Mouse (Mus musculus): ENCODE data around the gene Rfx5. TPM values are rescaled to one million over a fixed set of nuclear protein-coding genes. Genes with fewer than 3 reads are reported as not detected.
"Not testable (repeated sequence)": the region's sequence is repeated elsewhere in the genome, so short reads cannot be mapped to it uniquely, and the experiment has no call there.

The Rfx5 gene
- total RNA-seq, 4 experiments from 2014 or later = 21.9 to 28.9 (median 24.6) TPM

DNA sequence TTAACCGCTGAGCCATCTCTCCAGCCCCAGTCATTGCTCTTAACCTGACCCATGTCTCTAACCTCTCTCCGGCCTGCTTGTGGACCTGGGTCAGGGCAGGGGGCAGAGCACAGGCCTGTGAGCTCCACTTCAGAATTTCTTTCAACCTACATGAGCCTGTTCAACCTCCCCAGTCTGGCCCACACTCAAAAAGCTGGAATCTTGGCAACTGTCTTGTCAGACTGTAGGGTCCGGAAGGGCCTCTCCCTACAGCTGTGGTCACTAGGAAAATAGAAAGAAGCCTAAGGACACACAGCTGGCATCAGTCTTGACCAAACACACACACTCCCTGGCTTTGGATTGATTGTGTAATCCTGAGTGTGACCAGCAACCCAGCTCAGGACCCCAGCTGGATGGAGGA, 18.5 kb upstream of the Rfx5 start:
- DNase-seq (ENCODE audit: low spot score in 2 of 2) = not testable (repeated sequence)

- not testable (repeated sequence) for DNase-seq (ENCODE audit: low spot score in 2 of 2)
These were observed 17.7 kb upstream of the Rfx5 start for GRCm38 (mm10) chr3:94936147-94936546.

- not testable (repeated sequence) for DNase-seq (ENCODE audit: low spot score in 2 of 2)
These were observed 16.7 kb upstream of the Rfx5 start for GRCm38 (mm10) chr3:94937194-94937593.

DNA sequence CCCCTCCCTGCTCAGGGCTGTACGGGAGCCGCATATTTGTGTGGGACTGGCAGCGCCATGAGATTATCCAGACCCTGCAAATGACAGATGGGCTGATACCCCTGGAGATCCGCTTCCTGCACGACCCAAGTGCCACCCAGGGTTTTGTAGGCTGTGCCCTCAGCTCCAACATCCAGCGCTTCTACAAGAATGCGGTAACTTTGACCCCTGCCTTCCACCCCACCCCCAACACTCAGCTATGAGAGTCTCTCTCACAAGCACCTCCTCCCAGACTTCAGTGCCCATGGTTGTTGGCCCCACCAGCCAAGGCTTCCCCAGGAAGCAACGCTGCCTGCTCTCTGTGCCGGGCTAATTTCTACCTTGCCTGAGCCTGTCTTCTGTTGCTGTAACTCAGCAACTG, 13.8 kb upstream of the Rfx5 start:
- DNase-seq (ENCODE audit: low spot score in 2 of 2) = not testable (repeated sequence)

DNA sequence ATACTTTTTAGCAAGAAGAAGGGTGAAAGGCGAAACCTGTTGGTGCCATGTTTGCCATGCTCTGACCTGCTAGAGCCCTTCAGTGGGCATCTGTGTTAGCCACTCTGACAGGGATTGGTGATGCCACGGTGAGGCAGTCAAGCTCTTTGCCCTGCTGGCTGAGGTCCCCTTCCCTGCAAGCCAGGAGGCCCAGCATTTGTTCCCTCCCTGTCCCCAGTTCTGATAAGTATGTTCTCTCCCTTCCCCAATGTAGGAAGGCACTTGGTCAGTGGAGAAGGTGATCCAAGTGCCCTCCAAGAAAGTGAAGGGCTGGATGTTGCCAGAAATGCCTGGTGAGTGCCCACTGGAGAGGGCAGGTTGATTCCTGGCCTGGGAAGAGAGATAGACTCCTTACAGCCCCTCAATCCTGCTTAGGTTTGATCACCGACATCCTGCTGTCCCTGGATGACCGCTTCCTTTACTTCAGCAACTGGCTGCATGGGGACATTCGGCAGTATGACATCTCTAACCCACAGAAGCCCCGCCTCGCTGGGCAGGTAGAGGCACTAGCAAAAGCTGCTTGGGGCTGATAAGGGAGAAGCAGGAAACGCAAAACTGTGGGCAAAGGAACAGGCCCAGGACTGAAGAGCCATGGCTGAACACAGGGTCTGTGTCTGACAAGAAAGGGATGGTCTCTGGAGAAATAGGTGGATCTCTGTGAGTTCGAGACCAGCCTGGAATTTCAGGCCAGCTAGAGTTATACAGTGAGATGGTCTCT, 11.5 kb upstream of the Rfx5 start:
- not testable (repeated sequence) for DNase-seq (ENCODE audit: low spot score in 2 of 2)

GRCm38 (mm10) chr3:94943706-94944105, 10.2 kb upstream of the Rfx5 start:
- DNase-seq (ENCODE audit: low spot score in 2 of 2) = not testable (repeated sequence)

- no peak for DNase-seq (ENCODE audit: low spot score in 2 of 2)
These were observed 5.7 kb upstream of the Rfx5 start for GRCm38 (mm10) chr3:94948066-94948614.

DNA sequence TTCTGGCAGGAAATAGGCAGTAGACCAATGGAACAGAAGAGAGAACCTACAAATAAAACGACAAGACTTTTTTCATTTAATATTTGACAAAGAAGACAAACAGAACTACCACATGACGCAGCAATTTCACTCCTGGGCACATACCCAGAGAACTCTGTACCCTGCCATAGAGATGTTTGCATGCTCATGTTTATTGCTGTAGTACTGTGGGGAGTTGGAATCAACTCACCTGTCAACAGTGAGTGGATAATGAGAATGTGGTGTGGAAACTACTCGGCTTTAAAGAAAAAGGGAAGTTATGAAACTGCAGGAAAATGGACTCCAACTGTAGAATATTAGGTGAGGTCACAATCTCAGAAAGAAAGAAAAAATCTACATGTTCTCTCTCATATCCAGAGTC, 4.2 kb upstream of the Rfx5 start:
- no peak for DNase-seq (ENCODE audit: low spot score in 2 of 2)

- DNase-seq (ENCODE audit: low spot score in 2 of 2) = no peak
These were observed 1.1 kb upstream of the Rfx5 start for GRCm38 (mm10) chr3:94952806-94953205.

GRCm38 (mm10) chr3:94953384-94953763, 501 bp upstream of the Rfx5 start:
- DNase-seq (ENCODE audit: low spot score in 2 of 2) = no peak

GRCm38 (mm10) chr3:94958295-94958694, 4.4 kb downstream of the Rfx5 start:
- no peak for DNase-seq (ENCODE audit: low spot score in 2 of 2)

- DNase-seq (ENCODE audit: low spot score in 2 of 2) = no peak
These were observed 6.0 kb downstream of the Rfx5 start for GRCm38 (mm10) chr3:94959871-94960270.

- DNase-seq (ENCODE audit: low spot score in 2 of 2) = no peak
These were observed 6.4 kb downstream of the Rfx5 start for GRCm38 (mm10) chr3:94960322-94960721.

- no peak for DNase-seq (ENCODE audit: low spot score in 2 of 2)
These were observed 11.1 kb downstream of the Rfx5 start for GRCm38 (mm10) chr3:94964989-94965388.

DNA sequence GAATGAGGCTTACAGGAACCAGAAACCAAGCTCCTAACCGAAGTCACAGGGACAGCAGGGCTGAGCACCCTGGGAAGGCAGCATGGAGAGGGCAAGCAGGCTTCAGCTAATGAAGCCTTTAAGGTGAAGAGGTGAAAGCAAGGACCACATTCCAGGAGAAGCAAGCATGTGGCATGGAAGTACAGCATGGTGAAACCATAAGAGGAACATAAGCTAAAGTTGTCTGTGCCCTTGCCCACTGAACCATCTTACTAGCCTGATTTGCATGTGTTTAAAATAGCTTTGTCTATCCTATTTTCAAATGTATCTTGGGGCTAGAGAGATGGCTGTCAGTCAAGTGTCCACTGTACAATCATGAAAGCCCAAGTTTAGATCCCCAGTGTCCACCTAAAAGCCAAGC, 12.0 kb downstream of the Rfx5 start:
- DNase-seq (ENCODE audit: low spot score in 2 of 2) = no peak

DNA sequence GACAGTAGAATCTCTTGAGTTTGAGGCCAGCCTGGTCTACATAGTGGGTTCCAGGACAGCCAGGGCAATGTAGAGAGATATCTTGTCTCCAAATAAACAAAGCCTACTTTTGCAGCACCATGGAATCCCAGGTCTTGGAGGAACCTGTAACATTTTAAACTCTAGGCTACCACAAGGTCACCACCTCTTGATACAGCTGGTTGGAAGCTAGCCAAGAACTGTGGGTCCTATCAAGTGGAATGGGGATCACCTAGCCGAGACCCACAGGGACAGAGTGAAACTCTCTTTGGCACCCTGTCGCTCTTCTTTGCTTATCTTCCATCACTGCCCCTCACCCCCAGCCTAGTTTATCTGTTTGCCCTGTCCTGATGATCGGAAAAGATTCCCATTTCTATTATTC, 18.7 kb downstream of the Rfx5 start:
- DNase-seq (ENCODE audit: low spot score in 2 of 2) = no peak

- no peak for DNase-seq (ENCODE audit: low spot score in 2 of 2)
These were observed 19.7 kb downstream of the Rfx5 start for GRCm38 (mm10) chr3:94973620-94974019.

DNA sequence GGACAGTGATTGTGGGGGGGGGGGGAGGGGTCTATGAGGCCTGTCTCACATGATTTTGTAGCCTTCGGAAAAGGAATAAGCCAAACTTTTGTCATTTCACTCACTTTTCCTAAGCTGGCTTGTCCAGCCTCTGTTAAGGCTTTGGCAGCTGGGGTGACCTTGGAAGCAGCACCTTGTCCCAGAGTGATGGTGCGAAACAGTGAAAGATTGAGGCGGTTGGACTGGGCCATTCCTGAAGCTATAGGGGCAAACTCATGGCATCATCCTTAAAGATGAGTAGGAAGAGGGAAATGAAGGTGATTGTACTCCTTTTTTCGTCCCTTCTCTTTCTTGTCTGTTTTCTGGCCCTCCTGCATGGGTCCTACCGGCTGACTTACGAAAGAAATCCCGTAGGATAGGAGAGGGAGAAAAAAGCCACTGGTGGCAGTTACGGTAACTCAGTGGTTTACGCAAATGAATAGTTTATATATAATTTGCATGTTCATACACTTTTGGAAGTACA, 20.2 kb downstream of the Rfx5 start:
- no peak for DNase-seq (ENCODE audit: low spot score in 2 of 2)

DNA sequence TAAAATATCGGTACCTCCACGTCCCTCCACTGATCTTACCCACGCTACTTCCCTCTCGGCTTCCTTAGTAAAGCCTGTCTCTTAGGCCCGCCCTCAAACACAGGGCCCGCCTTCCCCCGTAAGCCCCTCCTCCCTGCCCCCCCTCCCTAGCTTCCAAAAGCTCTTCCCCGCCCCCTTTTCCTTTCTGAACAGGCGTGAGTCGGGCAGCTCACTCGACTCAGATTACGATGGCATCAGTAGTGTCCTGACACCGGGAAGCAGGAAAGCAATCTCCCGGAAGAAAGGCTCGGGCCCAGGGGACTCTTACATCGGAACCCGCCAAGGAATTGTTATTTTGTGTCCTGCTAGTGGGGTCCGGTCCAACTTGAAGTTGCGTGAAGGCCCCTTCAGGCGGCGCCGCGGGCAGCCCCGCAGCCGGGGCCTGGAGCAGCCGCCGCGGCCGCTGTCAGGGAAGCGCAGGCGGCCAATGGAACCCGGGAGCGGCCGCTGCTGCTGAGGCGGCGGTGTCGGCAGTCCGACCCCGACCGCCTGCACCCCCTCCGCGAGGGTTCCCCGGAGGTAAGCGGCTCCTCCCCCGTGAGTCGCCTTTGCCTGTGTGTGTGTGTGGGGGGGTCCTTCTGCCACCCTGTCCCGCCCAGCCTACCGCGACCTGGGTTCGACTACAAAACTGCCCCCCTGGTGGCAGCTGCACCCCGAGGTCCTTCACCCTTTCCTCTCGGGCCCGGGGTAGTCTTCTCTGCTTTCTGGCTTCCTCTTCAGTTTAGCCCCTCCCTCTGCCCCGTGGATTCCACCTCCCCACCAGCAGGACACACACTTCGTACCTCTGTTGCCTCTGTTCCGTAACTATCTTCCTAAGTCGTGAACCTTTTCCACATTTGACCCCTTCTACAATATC, 20.9 kb downstream of the Rfx5 start, which contains the start of gene Pi4kb:
Gene Pi4kb (plus strand): TSS at position 204 of the 895 bp plus-strand sequence.
- peak; percentile 70 to 79 for DNase-seq (ENCODE audit: low spot score in 2 of 2)

DNA sequence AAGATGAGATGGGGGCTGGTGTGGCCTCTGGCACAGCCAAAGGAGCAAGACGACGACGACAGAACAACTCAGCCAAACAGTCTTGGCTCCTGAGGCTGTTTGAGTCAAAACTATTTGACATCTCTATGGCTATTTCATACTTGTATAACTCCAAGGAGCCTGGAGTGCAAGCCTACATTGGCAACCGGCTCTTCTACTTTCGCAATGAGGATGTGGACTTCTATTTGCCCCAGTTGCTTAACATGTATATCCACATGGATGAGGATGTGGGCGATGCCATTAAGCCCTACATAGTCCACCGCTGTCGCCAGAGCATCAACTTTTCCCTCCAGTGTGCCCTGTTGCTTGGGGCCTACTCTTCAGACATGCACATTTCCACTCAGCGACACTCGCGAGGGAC, 30.4 kb downstream of the Rfx5 start:
- DNase-seq (ENCODE audit: low spot score in 2 of 2) = no peak

DNA sequence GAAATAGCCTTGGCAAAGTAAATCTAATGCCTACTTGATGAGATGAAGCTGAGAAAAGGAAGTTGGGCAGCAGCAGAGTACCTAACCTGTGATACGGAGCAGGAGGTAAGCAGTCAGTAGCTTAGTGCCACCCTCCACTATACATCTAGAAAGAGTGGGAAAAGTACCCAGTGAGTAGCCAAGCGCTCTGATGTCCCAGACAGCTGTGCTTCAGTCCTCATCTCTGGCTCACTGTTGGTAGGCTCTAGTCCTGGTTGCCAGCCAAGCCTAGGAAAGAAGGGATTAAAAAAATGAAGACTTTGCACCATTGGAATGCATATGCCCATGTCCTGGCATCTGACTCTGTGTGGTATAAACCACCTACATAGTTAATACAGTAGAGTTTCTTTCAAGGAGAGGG, 31.6 kb downstream of the Rfx5 start:
- no peak for DNase-seq (ENCODE audit: low spot score in 2 of 2)

DNA sequence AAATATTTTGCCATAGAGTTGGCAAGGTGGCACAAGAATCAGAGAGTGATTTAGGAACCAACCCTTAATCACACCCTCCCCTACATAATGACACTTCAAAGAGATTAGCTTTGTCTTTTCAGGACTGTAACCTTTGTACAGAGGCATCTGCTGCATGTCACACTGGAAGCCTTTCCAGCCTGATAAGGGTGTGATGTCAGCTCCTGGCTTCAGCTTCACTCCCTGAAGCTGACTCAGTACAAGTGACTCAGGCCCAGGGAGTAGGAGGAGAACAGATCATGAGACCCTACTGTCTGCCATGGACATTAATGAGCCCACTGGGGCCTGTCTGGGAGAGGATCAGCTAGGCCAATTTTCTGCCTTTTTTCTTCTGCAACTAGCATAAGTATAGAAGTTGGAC, 33.7 kb downstream of the Rfx5 start:
- DNase-seq (ENCODE audit: low spot score in 2 of 2) = no peak

All from layer of hippocampus, adult 8-10 months (tissue).